Mouse (Mus musculus): ENCODE results near the gene Pigp. TPM values are rescaled to one million over a fixed set of nuclear protein-coding genes. Genes with fewer than 3 reads are reported as not detected.

The Pigp gene
- polyA plus RNA-seq, 1 experiment: 54.5 TPM

GRCm38 (mm10) chr16:94362174-94362873 is 9.3 kb downstream of the Pigp start:
- TF ChIP-seq POLR2A (IDR thresholded peaks at IDR 0.05; ENCODE audit: borderline replicate concordance, low read depth, low read length): no peak
- no peak for TF ChIP-seq CTCF (IDR thresholded peaks at IDR 0.05; ENCODE audit: low read depth, low read length)
- Histone ChIP-seq H3K4me3 (ENCODE audit: insufficient read depth, low read length) (no peak overlapping the region), H3K4me1 (ENCODE audit: control insufficient read depth, insufficient read depth, low read length) (peaks cover 10% of the 10 kb centered on the region), H3K27ac (ENCODE audit: insufficient read depth, low read depth, low read length) (no peak overlapping the region)

- TF ChIP-seq CTCF (IDR thresholded peaks at IDR 0.05; ENCODE audit: low read depth, low read length): no peak
- TF ChIP-seq POLR2A (IDR thresholded peaks at IDR 0.05; ENCODE audit: borderline replicate concordance, low read depth, low read length): no peak
- Histone ChIP-seq H3K27ac (ENCODE audit: insufficient read depth, low read depth, low read length) (no peak overlapping the region), H3K4me1 (ENCODE audit: control insufficient read depth, insufficient read depth, low read length) (peaks cover 10% of the 10 kb centered on the region), H3K4me3 (ENCODE audit: insufficient read depth, low read length) (no peak overlapping the region)
Measured at GRCm38 (mm10) chr16:94360578-94361350, 10.9 kb downstream of the Pigp start.

GRCm38 (mm10) chr16:94358091-94358490 is 13.6 kb downstream of the Pigp start:
- H3K27ac ChIP-seq (ENCODE audit: insufficient read depth, low read depth, low read length): no peak overlapping the region
- H3K4me1 ChIP-seq (ENCODE audit: control insufficient read depth, insufficient read depth, low read length): peaks cover 10% of the 10 kb centered on the region
- H3K4me3 ChIP-seq (ENCODE audit: insufficient read depth, low read length): no peak overlapping the region
- TF ChIP-seq POLR2A (IDR thresholded peaks at IDR 0.05; ENCODE audit: borderline replicate concordance, low read depth, low read length): no peak
- TF ChIP-seq CTCF (IDR thresholded peaks at IDR 0.05; ENCODE audit: low read depth, low read length): no peak

GRCm38 (mm10) chr16:94356776-94357494 is 14.7 kb downstream of the Pigp start:
- Histone ChIP-seq H3K4me1 (ENCODE audit: control insufficient read depth, insufficient read depth, low read length) (peaks cover 6% of the 10 kb centered on the region), H3K27ac (ENCODE audit: insufficient read depth, low read depth, low read length) (no peak overlapping the region), H3K4me3 (ENCODE audit: insufficient read depth, low read length) (no peak overlapping the region)
- TF ChIP-seq POLR2A (IDR thresholded peaks at IDR 0.05; ENCODE audit: borderline replicate concordance, low read depth, low read length) (no peak), CTCF (IDR thresholded peaks at IDR 0.05; ENCODE audit: low read depth, low read length) (no peak)

GRCm38 (mm10) chr16:94356046-94356445 is 15.6 kb downstream of the Pigp start:
- TF ChIP-seq CTCF (IDR thresholded peaks at IDR 0.05; ENCODE audit: low read depth, low read length) (no peak), POLR2A (IDR thresholded peaks at IDR 0.05; ENCODE audit: borderline replicate concordance, low read depth, low read length) (no peak)
- Histone ChIP-seq H3K4me1 (ENCODE audit: control insufficient read depth, insufficient read depth, low read length) (peaks cover 5% of the 10 kb centered on the region), H3K4me3 (ENCODE audit: insufficient read depth, low read length) (no peak overlapping the region), H3K27ac (ENCODE audit: insufficient read depth, low read depth, low read length) (no peak overlapping the region)

GRCm38 (mm10) chr16:94354450-94354849 is 17.2 kb downstream of the Pigp start:
- no peak overlapping the region for H3K27ac ChIP-seq (ENCODE audit: insufficient read depth, low read depth, low read length)
- TF ChIP-seq CTCF (IDR thresholded peaks at IDR 0.05; ENCODE audit: low read depth, low read length) (no peak), POLR2A (IDR thresholded peaks at IDR 0.05; ENCODE audit: borderline replicate concordance, low read depth, low read length) (no peak)
- H3K4me1 ChIP-seq (ENCODE audit: control insufficient read depth, insufficient read depth, low read length): no peaks in the 10 kb centered on the region
- H3K4me3 ChIP-seq (ENCODE audit: insufficient read depth, low read length): no peak overlapping the region

GRCm38 (mm10) chr16:94350287-94350677 is 21.4 kb downstream of the Pigp start:
- Histone ChIP-seq H3K27ac (ENCODE audit: insufficient read depth, low read depth, low read length) (no peak overlapping the region), H3K4me1 (ENCODE audit: control insufficient read depth, insufficient read depth, low read length) (no peaks in the 10 kb centered on the region), H3K4me3 (ENCODE audit: insufficient read depth, low read length) (no peak overlapping the region)
- no peak for TF ChIP-seq CTCF (IDR thresholded peaks at IDR 0.05; ENCODE audit: low read depth, low read length)
- no peak for TF ChIP-seq POLR2A (IDR thresholded peaks at IDR 0.05; ENCODE audit: borderline replicate concordance, low read depth, low read length)

GRCm38 (mm10) chr16:94349588-94350286 is 21.9 kb downstream of the Pigp start:
- no peak overlapping the region for H3K4me3 ChIP-seq (ENCODE audit: insufficient read depth, low read length)
- no peaks in the 10 kb centered on the region for H3K4me1 ChIP-seq (ENCODE audit: control insufficient read depth, insufficient read depth, low read length)
- no peak overlapping the region for H3K27ac ChIP-seq (ENCODE audit: insufficient read depth, low read depth, low read length)
- TF ChIP-seq CTCF (IDR thresholded peaks at IDR 0.05; ENCODE audit: low read depth, low read length): no peak
- TF ChIP-seq POLR2A (IDR thresholded peaks at IDR 0.05; ENCODE audit: borderline replicate concordance, low read depth, low read length): no peak

GRCm38 (mm10) chr16:94348779-94349178 is 22.9 kb downstream of the Pigp start:
- TF ChIP-seq POLR2A (IDR thresholded peaks at IDR 0.05; ENCODE audit: borderline replicate concordance, low read depth, low read length) (no peak), CTCF (IDR thresholded peaks at IDR 0.05; ENCODE audit: low read depth, low read length) (no peak)
- H3K4me3 ChIP-seq (ENCODE audit: insufficient read depth, low read length): no peak overlapping the region
- H3K4me1 ChIP-seq (ENCODE audit: control insufficient read depth, insufficient read depth, low read length): no peaks in the 10 kb centered on the region
- H3K27ac ChIP-seq (ENCODE audit: insufficient read depth, low read depth, low read length): no peak overlapping the region

Data from bone marrow macrophage, adult 2 months (primary cell).